Mouse (Mus musculus) midbrain, postnatal 0 days (tissue): ENCODE measurements around the gene Fhod1. TPM values are rescaled to one million over a fixed set of nuclear protein-coding genes. Genes with fewer than 3 reads are reported as not detected.

ENCODE experiments used
- ATAC-seq: fragments of 200-750 bp; cut with Nextera tagmentation; 2 replicates; pipeline ENCODE4 v1.8.0; 2017; ENCODE audit warnings: moderate number of reproducible peaks, mild to moderate bottlenecking, moderate TSS enrichment, moderate library complexity; ENCODE audit not compliant: low FRiP score
- DNase-seq: peaks from one replicate; pipeline ENCODE4 v3.0.0-alpha.2; 2015; ENCODE audit warnings: low spot score
- H3K27ac ChIP-seq: fragments of 300-500 bp; sonication (generic); 2 replicates; pipeline ENCODE4 v1.5.1; 2014; ENCODE audit warnings: low read depth, mild to moderate bottlenecking, low read length, mixed read lengths
- H3K27me3 ChIP-seq: fragments of 300-500 bp; sonication (generic); 2 replicates; pipeline ENCODE4 v1.6.1; 2014; ENCODE audit warnings: low read length, control low read depth, mixed read lengths; ENCODE audit not compliant: insufficient read depth
- H3K36me3 ChIP-seq: fragments of 300-500 bp; sonication (generic); 2 replicates; pipeline ENCODE4 v1.6.1; 2014; ENCODE audit warnings: low read length, control low read depth, mixed read lengths; ENCODE audit not compliant: insufficient read depth
- H3K4me1 ChIP-seq: fragments of 300-500 bp; sonication (generic); 2 replicates; pipeline ENCODE4 v1.6.1; 2014; ENCODE audit warnings: mild to moderate bottlenecking, control low read depth, antibody characterized with exemption, low read length, mixed read lengths; ENCODE audit not compliant: insufficient read depth
- H3K4me2 ChIP-seq: fragments of 300-500 bp; sonication (generic); 2 replicates; pipeline ENCODE4 v1.6.1; 2014; ENCODE audit warnings: low read depth, mild to moderate bottlenecking, low read length, mixed read lengths; ENCODE audit not compliant: poor library complexity, severe bottlenecking
- H3K4me3 ChIP-seq: fragments of 300-500 bp; sonication (generic); 2 replicates; pipeline ENCODE4 v1.5.1; 2014; ENCODE audit warnings: low read depth, mild to moderate bottlenecking, low read length, moderate library complexity
- H3K9ac ChIP-seq: fragments of 300-500 bp; sonication (generic); replicated peaks from 2 replicates; pipeline ENCODE4 v1.6.1; 2014; ENCODE audit warnings: mild to moderate bottlenecking, low read length, moderate library complexity, mixed read lengths; ENCODE audit not compliant: poor library complexity, severe bottlenecking
- H3K9me3 ChIP-seq: fragments of 300-500 bp; sonication (generic); 2 replicates; pipeline ENCODE4 v1.6.1; 2016; ENCODE audit warnings: low read length, control low read depth
- CTCF ChIP-seq: IDR thresholded peaks from 2 replicates; pipeline ENCODE4 v1.5.1; 2016; ENCODE audit warnings: antibody characterized with exemption, mild to moderate bottlenecking
- WGBS: fragments of 180-500 bp; shearing (Covaris S2); extraction: QIAGEN DNeasy Blood & Tissue Kit; methylation state at CpG from one replicate; pipeline ENCODE4 v1.1.7; 2014; 5-methylcytosine and 5-hydroxymethylcytosine counted together
- polyA plus RNA-seq: library from polyadenylated mRNA; unstranded; fragments of >200 nt; fragmentation: Nextera tagmentation; extraction: Ambion mirVana; gene quantifications from 2 replicates; pipeline ENCODE4 v1.2.1, GENCODE M21; 2015
- total RNA-seq: library from RNA; depleted of rRNA; stranded (reverse); fragments of >200 nt; gene quantifications from 2 replicates; pipeline ENCODE4 v1.2.3, GENCODE M21; 2014

The Fhod1 gene
- total and polyA plus RNA-seq, 2 experiments from 2014 or later = 0.48 to 3.8 TPM

DNA sequence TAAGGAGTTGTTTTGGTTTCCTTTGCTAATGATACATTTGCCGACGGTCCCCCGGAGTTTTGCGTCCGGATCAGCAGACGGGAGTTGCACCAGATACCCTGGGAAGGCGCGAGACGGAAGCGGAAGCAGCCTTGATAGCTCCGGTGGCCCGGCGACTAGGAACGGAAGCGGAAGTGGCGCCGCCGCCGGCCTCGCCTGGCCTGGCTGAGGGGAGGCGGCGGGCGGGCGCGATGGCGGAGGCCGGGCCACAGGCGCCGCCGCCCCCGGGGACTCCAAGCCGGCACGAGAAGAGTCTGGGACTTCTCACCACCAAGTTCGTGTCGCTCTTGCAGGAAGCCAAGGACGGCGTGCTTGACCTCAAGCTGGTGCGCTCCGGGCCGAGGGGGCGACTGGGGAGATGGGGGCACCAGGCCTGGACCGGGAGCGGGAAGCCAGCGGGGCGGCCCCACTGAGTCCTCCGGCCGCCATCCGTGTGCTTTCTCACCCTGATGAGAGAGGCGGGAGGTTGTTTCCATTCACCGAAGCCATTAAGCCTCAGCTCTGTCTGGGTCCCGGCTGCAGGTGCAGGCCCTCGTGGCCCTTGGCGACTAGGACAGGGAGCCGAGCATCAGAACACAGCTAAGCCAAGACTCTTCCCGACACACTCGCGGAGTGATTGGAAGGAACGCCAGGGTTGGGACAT lies 50.1 kb downstream of the Fhod1 start, which contains the start of gene E2f4:
TSS of gene E2f4 (plus strand) at position 153 of the 682 bp plus-strand sequence.
- H3K27ac ChIP-seq = peak within 1 kb of the TSS; percentile 70
- ATAC-seq = peak; percentile 84
- H3K27me3 ChIP-seq = no peaks in the 10 kb centered on the region
- DNase-seq = peak; percentile 95
- no peak for TF ChIP-seq CTCF
- H3K4me2 ChIP-seq = peak within 1 kb of the TSS; percentile 96
- H3K4me1 ChIP-seq = peaks cover 9% of the 10 kb centered on the region; the same call in 1 of the 2 replicates
- peak within 1 kb of the TSS; percentile 81 for H3K9ac ChIP-seq
- H3K9me3 ChIP-seq = no peaks in the 10 kb centered on the region
- peak within 1 kb of the TSS; percentile 74 for H3K4me3 ChIP-seq
- WGBS = under 1% methylated on average over 55 of the region's 58 CpGs
- peaks cover 24% of the 10 kb centered on the region for H3K36me3 ChIP-seq

DNA sequence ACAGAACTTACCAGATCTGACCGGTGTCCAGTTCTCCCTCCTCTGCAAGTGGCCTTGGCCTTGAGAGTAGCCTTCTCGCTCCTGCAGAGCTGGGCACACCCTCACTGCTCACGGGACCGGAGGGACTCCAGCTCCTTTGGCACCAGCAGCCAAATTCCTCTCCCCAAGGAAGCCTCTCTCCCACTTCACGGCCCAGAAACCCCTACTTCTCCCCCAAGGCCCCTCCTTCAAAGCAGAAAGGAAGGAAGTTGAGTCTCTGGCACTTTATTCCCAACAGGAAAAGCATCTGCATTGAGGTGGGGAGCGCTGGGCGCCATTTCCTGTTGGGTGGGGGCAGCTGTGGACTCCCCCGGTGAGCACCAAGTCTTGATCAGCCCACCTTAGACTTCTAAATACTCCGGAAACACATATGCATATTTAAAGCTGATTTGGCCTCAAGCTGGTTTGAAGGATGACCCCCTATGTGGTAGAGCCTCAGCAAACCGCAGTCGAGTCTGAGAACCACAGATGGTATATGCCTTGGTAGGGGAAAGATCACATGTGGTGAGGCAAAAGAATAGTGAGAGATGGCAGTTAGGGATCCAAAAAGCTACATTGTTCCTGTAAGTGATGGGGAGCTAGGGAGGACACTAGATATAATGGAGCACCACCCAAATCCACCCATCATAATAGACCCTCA lies 51.7 kb downstream of the Fhod1 start, which contains the start of gene Exoc3l:
TSS of gene Exoc3l (minus strand) at position 207 of the 679 bp plus-strand sequence.
- WGBS = 53% methylated on average over 11 of the region's 11 CpGs
- no peak within 1 kb of the TSS for H3K4me3 ChIP-seq
- no peak within 1 kb of the TSS for H3K9ac ChIP-seq

DNA sequence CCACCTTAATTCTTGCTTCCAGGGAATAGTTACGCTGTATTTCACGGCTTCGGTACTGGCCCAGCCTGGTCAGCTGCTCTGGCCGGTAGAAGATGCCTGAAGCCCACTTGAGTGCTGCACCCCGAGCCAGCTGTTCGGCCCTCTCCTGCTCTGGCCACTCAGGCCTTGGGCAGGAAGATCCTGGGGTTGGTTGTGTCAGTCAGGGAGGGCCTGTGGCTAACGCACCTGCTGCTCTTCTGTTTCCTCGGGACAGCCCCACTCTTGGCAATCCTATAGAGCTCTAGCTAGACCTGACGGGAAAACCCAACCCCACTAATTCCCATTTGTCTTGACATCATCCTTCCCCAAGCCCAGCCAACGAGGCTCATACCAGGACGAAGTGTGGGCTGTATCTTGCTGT lies 52.5 kb downstream of the Fhod1 start:
- no peaks in the 10 kb centered on the region for H3K9me3 ChIP-seq
- H3K4me3 ChIP-seq = no peak overlapping the region
- no peaks in the 10 kb centered on the region for H3K27me3 ChIP-seq
- DNase-seq (no peak), ATAC-seq (no peak)
- no peak overlapping the region for H3K9ac ChIP-seq
- 64% methylated on average over 11 of the region's 11 CpGs for WGBS
- TF ChIP-seq CTCF = no peak
- peaks cover 8% of the 10 kb centered on the region for H3K36me3 ChIP-seq
- H3K4me1 ChIP-seq = peaks cover 11% of the 10 kb centered on the region; the same call in 1 of the 2 replicates
- no peak overlapping the region for H3K27ac ChIP-seq
- H3K4me2 ChIP-seq = no peak overlapping the region

More for the DNA sequence above, 51.7 kb downstream of the Fhod1 start, which contains the start of gene Exoc3l:
- peaks cover 9% of the 10 kb centered on the region; the same call in 1 of the 2 replicates for H3K4me1 ChIP-seq
- no peaks in the 10 kb centered on the region for H3K27me3 ChIP-seq
- H3K4me2 ChIP-seq = peak within 1 kb of the TSS; percentile 96; the same call in 1 of the 2 replicates
- H3K9me3 ChIP-seq = no peaks in the 10 kb centered on the region
- DNase-seq (no peak), ATAC-seq (no peak)
- H3K36me3 ChIP-seq = peaks cover 12% of the 10 kb centered on the region
- no peak within 1 kb of the TSS for H3K27ac ChIP-seq
- no peak for TF ChIP-seq CTCF

GRCm38 (mm10) chr8:105294776-105295175 lies 53.0 kb downstream of the Fhod1 start:
- no peaks in the 10 kb centered on the region for H3K9me3 ChIP-seq
- H3K4me2 ChIP-seq = no peak overlapping the region
- no peaks in the 10 kb centered on the region for H3K27me3 ChIP-seq
- H3K4me1 ChIP-seq = peaks cover 15% of the 10 kb centered on the region; the same call in 1 of the 2 replicates
- ATAC-seq (no peak), DNase-seq (no peak)
- no peak overlapping the region for H3K27ac ChIP-seq
- H3K9ac ChIP-seq = no peak overlapping the region
- TF ChIP-seq CTCF = no peak
- 54% methylated on average over 9 of the region's 9 CpGs for WGBS
- H3K4me3 ChIP-seq = no peak overlapping the region
- 0 out of 2 replicates have a peak, but pooled peaks cover 3% of the 10 kb centered on the region for H3K36me3 ChIP-seq

DNA sequence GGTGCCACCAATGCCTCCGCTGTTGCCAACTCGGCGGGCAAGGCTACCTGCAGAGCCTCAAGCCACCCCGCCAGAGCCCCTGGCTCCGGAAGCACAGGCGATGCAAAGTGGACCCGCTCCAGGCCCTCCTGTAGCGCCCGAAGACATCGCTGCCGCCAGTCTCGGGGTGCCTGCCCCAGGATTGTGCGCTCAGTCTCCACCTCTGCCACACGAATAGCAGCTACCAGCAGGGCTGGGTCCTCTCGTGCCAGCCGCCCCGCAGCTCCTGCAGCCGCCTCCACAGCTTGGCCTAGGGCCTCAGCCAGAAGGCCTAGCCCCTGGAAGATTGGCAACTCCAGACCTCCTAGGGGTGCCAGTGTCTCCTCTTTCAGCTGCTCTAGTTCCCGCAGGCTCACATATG lies 54.3 kb downstream of the Fhod1 start:
- Histone ChIP-seq H3K9me3 (no peaks in the 10 kb centered on the region), H3K9ac (no peak overlapping the region), H3K4me1 (peaks cover 11% of the 10 kb centered on the region; the same call in 1 of the 2 replicates), H3K4me3 (no peak overlapping the region), H3K36me3 (no peaks in the 10 kb centered on the region), H3K4me2 (no peak overlapping the region), H3K27me3 (no peaks in the 10 kb centered on the region), H3K27ac (no peak overlapping the region)
- 73% methylated on average over 19 of the region's 19 CpGs for WGBS
- DNase-seq (no peak), ATAC-seq (no peak)
- TF ChIP-seq CTCF = no peak

- TF ChIP-seq CTCF = no peak
- Histone ChIP-seq H3K9me3 (no peaks in the 10 kb centered on the region), H3K36me3 (no peaks in the 10 kb centered on the region), H3K27me3 (no peaks in the 10 kb centered on the region), H3K9ac (no peak overlapping the region), H3K27ac (no peak overlapping the region), H3K4me1 (0 out of 2 replicates have a peak, but pooled peaks cover 8% of the 10 kb centered on the region), H3K4me3 (no peak overlapping the region), H3K4me2 (no peak overlapping the region)
- WGBS = 80% methylated on average over 7 of the region's 7 CpGs
- no peak for ATAC-seq
- no peak for DNase-seq
Measured at GRCm38 (mm10) chr8:105292471-105292870, 55.3 kb downstream of the Fhod1 start.
